Mouse (Mus musculus) myocyte (in vitro differentiated cells): ENCODE measurements around the gene Rassf1. TPM values are rescaled to one million over a fixed set of nuclear protein-coding genes. Genes with fewer than 3 reads are reported as not detected.

Experiments
- H3K27me3 ChIP-seq: one replicate; pipeline ENCODE4 v1.6.1; 2011; ENCODE audit not compliant: control insufficient read depth, insufficient read depth, insufficient read length
- H3K36me3 ChIP-seq: one replicate; pipeline ENCODE4 v1.6.1; 2011; ENCODE audit not compliant: control insufficient read depth, insufficient read depth
- H3K4me2 ChIP-seq: one replicate; pipeline ENCODE4 v1.6.1; 2011; ENCODE audit warnings: low read depth, control low read depth
- H3K4me3 ChIP-seq: one replicate; pipeline ENCODE4 v1.5.1; 2011; ENCODE audit warnings: mild to moderate bottlenecking, control low read depth, moderate library complexity
- H3K79me2 ChIP-seq: one replicate; pipeline ENCODE4 v1.6.1; 2011; ENCODE audit not compliant: control insufficient read depth, insufficient read depth
- H3ac ChIP-seq: one replicate; pipeline ENCODE4 v1.6.1; 2011; ENCODE audit not compliant: control insufficient read depth, insufficient read length
- CEBPB ChIP-seq: IDR thresholded peaks from 2 replicates; pipeline ENCODE4 v1.6.1; 2011; ENCODE audit warnings: mild to moderate bottlenecking, moderate library complexity; ENCODE audit not compliant: poor library complexity, insufficient read depth, severe bottlenecking
- E2F4 ChIP-seq: IDR thresholded peaks from one replicate; pipeline ENCODE4 v1.6.1; 2011; ENCODE audit warnings: mild to moderate bottlenecking, control low read depth, moderate library complexity; ENCODE audit not compliant: insufficient read depth
- MAX ChIP-seq: IDR thresholded peaks from one replicate; pipeline ENCODE4 v1.6.1; 2011; ENCODE audit warnings: low read depth, mild to moderate bottlenecking, control low read depth
- MYOD1 ChIP-seq, 3 experiments: IDR thresholded peaks; one replicate each; pipeline ENCODE4 v1.6.1; 2011; ENCODE audit warnings: control low read depth in 2 of 3, low read depth in 2 of 3, mild to moderate bottlenecking in 2 of 3, moderate library complexity in 1 of 3; ENCODE audit not compliant: insufficient read length in 2 of 3, control insufficient read depth in 1 of 3
- MYOG ChIP-seq, 3 experiments: IDR thresholded peaks; one replicate each; pipeline ENCODE4 v1.6.1; 2011; ENCODE audit warnings: control low read depth in 2 of 3, low read depth in 2 of 3, mild to moderate bottlenecking in 2 of 3; ENCODE audit not compliant: insufficient read length in 2 of 3, control insufficient read depth in 1 of 3, insufficient read depth in 1 of 3
- POLR2A ChIP-seq: IDR thresholded peaks from one replicate; pipeline ENCODE4 v1.6.1; 2011; ENCODE audit warnings: low read depth, mild to moderate bottlenecking, control low read depth, moderate library complexity; ENCODE audit not compliant: insufficient read length
- POLR2AphosphoS2 ChIP-seq: IDR thresholded peaks from one replicate; pipeline ENCODE4 v1.6.1; 2011; ENCODE audit warnings: low read depth, control low read depth; ENCODE audit not compliant: insufficient read length
- REST ChIP-seq: IDR thresholded peaks from one replicate; pipeline ENCODE4 v1.6.1; 2011; ENCODE audit warnings: mild to moderate bottlenecking, control low read depth, moderate library complexity; ENCODE audit not compliant: insufficient read depth, insufficient read length
- SRF ChIP-seq: IDR thresholded peaks from one replicate; pipeline ENCODE4 v1.6.1; 2011; ENCODE audit warnings: low read depth; ENCODE audit not compliant: control insufficient read depth, insufficient read length
- TCF12 ChIP-seq: IDR thresholded peaks from one replicate; pipeline ENCODE4 v1.6.1; 2011; ENCODE audit warnings: mild to moderate bottlenecking, control low read depth; ENCODE audit not compliant: poor library complexity, insufficient read depth, severe bottlenecking
- TCF3 ChIP-seq: IDR thresholded peaks from one replicate; pipeline ENCODE4 v1.6.1; 2011; ENCODE audit warnings: low read depth, control low read depth; ENCODE audit not compliant: insufficient read length
- USF1 ChIP-seq: IDR thresholded peaks from one replicate; pipeline ENCODE4 v1.6.1; 2011; ENCODE audit warnings: low read depth, mild to moderate bottlenecking, control low read depth, moderate library complexity
- polyA plus RNA-seq: library from polyadenylated mRNA; unstranded; fragments of >200 nt; fragmentation: generic; extraction: Trizol; gene quantifications from one replicate; pipeline ENCODE4 v1.2.1, GENCODE M21; 2012; ENCODE audit warnings: missing spikeins

Gene Rassf1
- polyA plus RNA-seq, 1 experiment: 59.3 TPM

- H3K36me3 ChIP-seq: peaks cover 11% of the 10 kb centered on the region
- H3ac ChIP-seq: no peak overlapping the region
- no peak overlapping the region for H3K4me2 ChIP-seq
- no peak overlapping the region for H3K4me3 ChIP-seq
- no peak for TF ChIP-seq TCF3
- TF ChIP-seq POLR2A: no peak
- no peak for TF ChIP-seq TCF12
- TF ChIP-seq SRF: no peak
- no peak for TF ChIP-seq E2F4
- no peak for TF ChIP-seq MYOG (IDR thresholded peaks at IDR 0.05; ENCODE audit: control insufficient read depth in 1 of 3, insufficient read depth in 1 of 3, insufficient read length in 2 of 3, low read depth in 2 of 3)
- TF ChIP-seq MAX: no peak
- TF ChIP-seq USF1: no peak
- no peak for TF ChIP-seq MYOD1 (IDR thresholded peaks at IDR 0.05; ENCODE audit: control insufficient read depth in 1 of 3, insufficient read length in 2 of 3, low read depth in 2 of 3)
- TF ChIP-seq REST: no peak
- H3K79me2 ChIP-seq: no peaks in the 10 kb centered on the region
- H3K27me3 ChIP-seq: no peaks in the 10 kb centered on the region
These were observed 47.0 kb downstream of the Rassf1 start for GRCm38 (mm10) chr9:107598385-107598784.

GRCm38 (mm10) chr9:107599433-107599832 is 48.1 kb downstream of the Rassf1 start:
- peaks cover 7% of the 10 kb centered on the region for H3K36me3 ChIP-seq
- no peak overlapping the region for H3ac ChIP-seq
- no peak for TF ChIP-seq MYOG (IDR thresholded peaks at IDR 0.05; ENCODE audit: control insufficient read depth in 1 of 3, insufficient read depth in 1 of 3, insufficient read length in 2 of 3, low read depth in 2 of 3)
- TF ChIP-seq MYOD1 (IDR thresholded peaks at IDR 0.05; ENCODE audit: control insufficient read depth in 1 of 3, insufficient read length in 2 of 3, low read depth in 2 of 3): no peak
- TF ChIP-seq TCF3: no peak
- TF ChIP-seq TCF12: no peak
- no peak for TF ChIP-seq POLR2A
- no peak for TF ChIP-seq POLR2AphosphoS2
- TF ChIP-seq REST: no peak
- TF ChIP-seq E2F4: no peak
- TF ChIP-seq MAX: no peak
- no peak for TF ChIP-seq USF1
- no peak for TF ChIP-seq CEBPB
- no peak for TF ChIP-seq SRF
- H3K4me2 ChIP-seq: no peak overlapping the region
- H3K4me3 ChIP-seq: no peak overlapping the region
- H3K27me3 ChIP-seq: no peaks in the 10 kb centered on the region
- no peaks in the 10 kb centered on the region for H3K79me2 ChIP-seq

GRCm38 (mm10) chr9:107599842-107600241 is 48.5 kb downstream of the Rassf1 start:
- H3ac ChIP-seq: no peak overlapping the region
- TF ChIP-seq POLR2AphosphoS2 (no peak), MYOG (IDR thresholded peaks at IDR 0.05; ENCODE audit: control insufficient read depth in 1 of 3, insufficient read depth in 1 of 3, insufficient read length in 2 of 3, low read depth in 2 of 3) (no peak), SRF (no peak), TCF3 (no peak), USF1 (no peak), REST (no peak), POLR2A (no peak)
- no peaks in the 10 kb centered on the region for H3K27me3 ChIP-seq
- H3K4me2 ChIP-seq: no peak overlapping the region
- H3K4me3 ChIP-seq: no peak overlapping the region
- peaks cover 7% of the 10 kb centered on the region for H3K36me3 ChIP-seq
- no peaks in the 10 kb centered on the region for H3K79me2 ChIP-seq

GRCm38 (mm10) chr9:107600745-107601144 is 49.4 kb downstream of the Rassf1 start:
- Histone ChIP-seq H3K36me3 (peaks cover 7% of the 10 kb centered on the region), H3ac (no peak overlapping the region), H3K79me2 (no peaks in the 10 kb centered on the region), H3K27me3 (no peaks in the 10 kb centered on the region), H3K4me3 (no peak overlapping the region), H3K4me2 (no peak overlapping the region)
- TF ChIP-seq REST (no peak), MYOD1 (IDR thresholded peaks at IDR 0.05; ENCODE audit: control insufficient read depth in 1 of 3, insufficient read length in 2 of 3, low read depth in 2 of 3) (no peak), MYOG (IDR thresholded peaks at IDR 0.05; ENCODE audit: control insufficient read depth in 1 of 3, insufficient read depth in 1 of 3, insufficient read length in 2 of 3, low read depth in 2 of 3) (no peak), E2F4 (no peak), POLR2A (no peak), MAX (no peak), TCF3 (no peak), TCF12 (no peak), CEBPB (no peak), USF1 (no peak), SRF (no peak), POLR2AphosphoS2 (no peak)

- H3ac ChIP-seq: no peak overlapping the region
- TF ChIP-seq MAX: no peak
- no peak for TF ChIP-seq TCF12
- TF ChIP-seq MYOG (IDR thresholded peaks at IDR 0.05; ENCODE audit: control insufficient read depth in 1 of 3, insufficient read depth in 1 of 3, insufficient read length in 2 of 3, low read depth in 2 of 3): no peak
- no peak for TF ChIP-seq MYOD1 (IDR thresholded peaks at IDR 0.05; ENCODE audit: control insufficient read depth in 1 of 3, insufficient read length in 2 of 3, low read depth in 2 of 3)
- TF ChIP-seq POLR2AphosphoS2: no peak
- no peak for TF ChIP-seq POLR2A
- no peak for TF ChIP-seq CEBPB
- no peak for TF ChIP-seq SRF
- TF ChIP-seq USF1: no peak
- TF ChIP-seq REST: no peak
- TF ChIP-seq E2F4: no peak
- H3K27me3 ChIP-seq: no peaks in the 10 kb centered on the region
- no peak overlapping the region for H3K4me3 ChIP-seq
- no peaks in the 10 kb centered on the region for H3K79me2 ChIP-seq
- no peak overlapping the region for H3K4me2 ChIP-seq
- H3K36me3 ChIP-seq: peaks cover 7% of the 10 kb centered on the region
These were observed 49.9 kb downstream of the Rassf1 start for GRCm38 (mm10) chr9:107601275-107601674.
